Mouse (Mus musculus) midbrain, postnatal 0 days (tissue): ENCODE measurements around the gene Def6. TPM values are rescaled to one million over a fixed set of nuclear protein-coding genes. Genes with fewer than 3 reads are reported as not detected.

Experiments
- ATAC-seq: fragments of 200-750 bp; cut with Nextera tagmentation; 2 replicates; pipeline ENCODE4 v1.8.0; 2017; ENCODE audit warnings: moderate number of reproducible peaks, mild to moderate bottlenecking, moderate TSS enrichment, moderate library complexity; ENCODE audit not compliant: low FRiP score
- DNase-seq: peaks from one replicate; pipeline ENCODE4 v3.0.0-alpha.2; 2015; ENCODE audit warnings: low spot score
- H3K27ac ChIP-seq: fragments of 300-500 bp; sonication (generic); 2 replicates; pipeline ENCODE4 v1.5.1; 2014; ENCODE audit warnings: low read depth, mild to moderate bottlenecking, low read length, mixed read lengths
- H3K27me3 ChIP-seq: fragments of 300-500 bp; sonication (generic); 2 replicates; pipeline ENCODE4 v1.6.1; 2014; ENCODE audit warnings: low read length, control low read depth, mixed read lengths; ENCODE audit not compliant: insufficient read depth
- H3K36me3 ChIP-seq: fragments of 300-500 bp; sonication (generic); 2 replicates; pipeline ENCODE4 v1.6.1; 2014; ENCODE audit warnings: low read length, control low read depth, mixed read lengths; ENCODE audit not compliant: insufficient read depth
- H3K4me1 ChIP-seq: fragments of 300-500 bp; sonication (generic); 2 replicates; pipeline ENCODE4 v1.6.1; 2014; ENCODE audit warnings: mild to moderate bottlenecking, control low read depth, antibody characterized with exemption, low read length, mixed read lengths; ENCODE audit not compliant: insufficient read depth
- H3K4me2 ChIP-seq: fragments of 300-500 bp; sonication (generic); 2 replicates; pipeline ENCODE4 v1.6.1; 2014; ENCODE audit warnings: low read depth, mild to moderate bottlenecking, low read length, mixed read lengths; ENCODE audit not compliant: poor library complexity, severe bottlenecking
- H3K4me3 ChIP-seq: fragments of 300-500 bp; sonication (generic); 2 replicates; pipeline ENCODE4 v1.5.1; 2014; ENCODE audit warnings: low read depth, mild to moderate bottlenecking, low read length, moderate library complexity
- H3K9ac ChIP-seq: fragments of 300-500 bp; sonication (generic); replicated peaks from 2 replicates; pipeline ENCODE4 v1.6.1; 2014; ENCODE audit warnings: mild to moderate bottlenecking, low read length, moderate library complexity, mixed read lengths; ENCODE audit not compliant: poor library complexity, severe bottlenecking
- H3K9me3 ChIP-seq: fragments of 300-500 bp; sonication (generic); 2 replicates; pipeline ENCODE4 v1.6.1; 2016; ENCODE audit warnings: low read length, control low read depth
- CTCF ChIP-seq: IDR thresholded peaks from 2 replicates; pipeline ENCODE4 v1.5.1; 2016; ENCODE audit warnings: antibody characterized with exemption, mild to moderate bottlenecking
- WGBS: fragments of 180-500 bp; shearing (Covaris S2); extraction: QIAGEN DNeasy Blood & Tissue Kit; methylation state at CpG from one replicate; pipeline ENCODE4 v1.1.7; 2014; 5-methylcytosine and 5-hydroxymethylcytosine counted together
- polyA plus RNA-seq: library from polyadenylated mRNA; unstranded; fragments of >200 nt; fragmentation: Nextera tagmentation; extraction: Ambion mirVana; gene quantifications from 2 replicates; pipeline ENCODE4 v1.2.1, GENCODE M21; 2015
- total RNA-seq: library from RNA; depleted of rRNA; stranded (reverse); fragments of >200 nt; gene quantifications from 2 replicates; pipeline ENCODE4 v1.2.3, GENCODE M21; 2014

Gene Def6
- total and polyA plus RNA-seq, 2 experiments from 2014 or later, result 6.7 to 8.3 TPM

- no peaks in the 10 kb centered on the region for H3K27me3 ChIP-seq
- under 1% methylated on average over 46 of the region's 46 CpGs for WGBS
- H3K9me3 ChIP-seq, result no peaks in the 10 kb centered on the region
- H3K4me1 ChIP-seq, result no peaks in the 10 kb centered on the region; the same call in 1 of the 2 replicates
- peak overlapping the region; percentile 82 for H3K9ac ChIP-seq
- peak; percentile 41 for TF ChIP-seq CTCF
- peak overlapping the region; percentile 92 for H3K4me2 ChIP-seq
- peak overlapping the region; percentile 52 for H3K4me3 ChIP-seq
- no peaks in the 10 kb centered on the region for H3K36me3 ChIP-seq
- ATAC-seq (peak; percentile 79), DNase-seq (peak; percentile 88)
- peak overlapping the region; percentile 89 for H3K27ac ChIP-seq
Measured at GRCm38 (mm10) chr17:28223561-28224391, 16.2 kb downstream of the Def6 start.

- H3K9ac ChIP-seq, result no peak overlapping the region
- no peaks in the 10 kb centered on the region for H3K27me3 ChIP-seq
- ATAC-seq (no peak), DNase-seq (no peak)
- no peak overlapping the region for H3K4me2 ChIP-seq
- no peaks in the 10 kb centered on the region for H3K36me3 ChIP-seq
- no peaks in the 10 kb centered on the region for H3K9me3 ChIP-seq
- peak overlapping the region; percentile 89; the same call in 1 of the 2 replicates for H3K27ac ChIP-seq
- no peak for TF ChIP-seq CTCF
- 89% methylated on average over 10 of the region's 10 CpGs for WGBS
- H3K4me1 ChIP-seq, result no peaks in the 10 kb centered on the region; the same call in 1 of the 2 replicates
- H3K4me3 ChIP-seq, result no peak overlapping the region
Measured at GRCm38 (mm10) chr17:28224615-28225014, 17.0 kb downstream of the Def6 start.

GRCm38 (mm10) chr17:28226014-28226413 is 18.4 kb downstream of the Def6 start:
- no peaks in the 10 kb centered on the region for H3K36me3 ChIP-seq
- H3K4me1 ChIP-seq, result no peaks in the 10 kb centered on the region; the same call in 1 of the 2 replicates
- no peaks in the 10 kb centered on the region for H3K9me3 ChIP-seq
- H3K4me3 ChIP-seq, result peak overlapping the region; percentile 22
- TF ChIP-seq CTCF, result peak; percentile 99
- DNase-seq (peak; percentile 92), ATAC-seq (0 out of 2 replicates have a peak, but pooled peaks have one; percentile 62)
- H3K4me2 ChIP-seq, result peak overlapping the region; percentile 51
- WGBS, result 6% methylated on average over 21 of the region's 21 CpGs
- H3K9ac ChIP-seq, result 0 out of 2 replicates have a peak overlapping the region, but pooled peaks have one; percentile 39
- H3K27ac ChIP-seq, result peak overlapping the region; percentile 51; the same call in 1 of the 2 replicates
- no peaks in the 10 kb centered on the region for H3K27me3 ChIP-seq

GRCm38 (mm10) chr17:28230486-28230885 is 22.9 kb downstream of the Def6 start:
- Histone ChIP-seq H3K9ac (no peak overlapping the region), H3K9me3 (no peaks in the 10 kb centered on the region), H3K4me1 (no peaks in the 10 kb centered on the region), H3K4me3 (no peak overlapping the region), H3K27ac (no peak overlapping the region), H3K36me3 (no peaks in the 10 kb centered on the region), H3K27me3 (no peaks in the 10 kb centered on the region), H3K4me2 (no peak overlapping the region)
- no peak for TF ChIP-seq CTCF
- 85% methylated on average over 6 of the region's 6 CpGs for WGBS
- ATAC-seq (no peak), DNase-seq (no peak)

- Histone ChIP-seq H3K4me3 (no peak overlapping the region), H3K27me3 (no peaks in the 10 kb centered on the region), H3K4me1 (no peaks in the 10 kb centered on the region; the same call in 1 of the 2 replicates), H3K36me3 (no peaks in the 10 kb centered on the region), H3K9ac (no peak overlapping the region), H3K9me3 (no peaks in the 10 kb centered on the region), H3K27ac (no peak overlapping the region), H3K4me2 (no peak overlapping the region)
- TF ChIP-seq CTCF, result no peak
- DNase-seq (no peak), ATAC-seq (no peak)
- 85% methylated on average over 18 of the region's 18 CpGs for WGBS
Measured at GRCm38 (mm10) chr17:28231026-28231736, 23.6 kb downstream of the Def6 start.
